ENCODE assay signal across 15 mouse cellular contexts in genomic region chr11:84442554-84443331, GRCm38 (mm10).
A peak's percentile ranks its signal among the peaks of the same experiment; 100 is the strongest.
DNase-seq lines count a peak whose midpoint lies in the region; ATAC-seq and TF ChIP-seq lines count a peak whose summit lies in the region.
"Had no signal": no experiment of that assay in that cellular context is flagged by ENCODE, and none has a peak within 500 bp of the region (broad histone marks: within the 10 kb centered on the region; RNA-seq: fewer than 3 reads in every experiment).

No protein-coding gene starts in this region.

- H3K27ac ChIP-seq in lung, postnatal 0 days (ENCODE audit: low read length): no peak overlapping the region
- H3K27ac ChIP-seq in kidney, embryonic 15.5 days: peak overlapping the region; percentile 29; the same call in 1 of the 2 replicates
- peak overlapping the region; percentile 65 for H3K27ac ChIP-seq in liver, embryonic 13.5 days
- no peak overlapping the region for H3K27ac ChIP-seq in forebrain, embryonic 14.5 days (ENCODE audit: low read depth, low read length)
- H3K27ac ChIP-seq in gastrocnemius, adult 2 months: no peak overlapping the region
- H3K27ac ChIP-seq: embryonic facial prominence, embryonic 13.5 days; heart, embryonic 10.5 days; midbrain, embryonic 10.5 days had no signal

- peaks cover 8% of the 10 kb centered on the region; the same call in 1 of the 2 replicates for H3K36me3 ChIP-seq in lung, postnatal 0 days (ENCODE audit: insufficient read depth, low read length)
- H3K36me3 ChIP-seq in kidney, embryonic 15.5 days: peaks cover 29% of the 10 kb centered on the region
- peaks cover 38% of the 10 kb centered on the region for H3K36me3 ChIP-seq in liver, embryonic 13.5 days
- H3K36me3 ChIP-seq in forebrain, embryonic 14.5 days (ENCODE audit: control insufficient read depth, insufficient read depth, low read length): peaks cover 11% of the 10 kb centered on the region; the same call in 1 of the 2 replicates

- peak; percentile 10 for DNase-seq in lung, postnatal 36 days
- DNase-seq in lung, postnatal 0 days (ENCODE audit: low spot score): no peak
- DNase-seq in liver, embryonic 13.5 days: no peak
- no peak for DNase-seq in thymus, postnatal 36 days
- DNase-seq in forebrain, embryonic 14.5 days (ENCODE audit: low spot score): no peak
- DNase-seq in gastrocnemius, adult 2 months: no peak
- DNase-seq in right cerebral cortex, adult 18-20 months: no peak
- DNase-seq: adrenal gland, postnatal 36 days; cerebellum, adult 11-12 months; layer of hippocampus, adult 9-11 months; lung, postnatal 10 days had no signal

- no peak overlapping the region for H3K4me3 ChIP-seq in lung, postnatal 0 days (ENCODE audit: low read depth, low read length)
- H3K4me3 ChIP-seq in kidney, embryonic 15.5 days (replicated peaks): no peak overlapping the region
- no peak overlapping the region for H3K4me3 ChIP-seq in liver, embryonic 13.5 days (replicated peaks)
- no peak overlapping the region for H3K4me3 ChIP-seq in forebrain, embryonic 14.5 days (ENCODE audit: low read depth, low read length)
- H3K4me3 ChIP-seq in gastrocnemius, adult 2 months: no peak overlapping the region
- H3K4me3 ChIP-seq: embryonic facial prominence, embryonic 13.5 days; heart, embryonic 10.5 days; midbrain, embryonic 10.5 days had no signal

- H3K9ac ChIP-seq in lung, postnatal 0 days (replicated peaks; ENCODE audit: low read depth): no peak overlapping the region
- H3K9ac ChIP-seq in kidney, embryonic 15.5 days: no peak overlapping the region
- no peak overlapping the region for H3K9ac ChIP-seq in liver, embryonic 13.5 days
- no peak overlapping the region for H3K9ac ChIP-seq in forebrain, embryonic 14.5 days (ENCODE audit: low read length)
- H3K9ac ChIP-seq: embryonic facial prominence, embryonic 13.5 days had no signal

- no peak for TF ChIP-seq EP300 in lung, postnatal 0 days (IDR thresholded peaks at IDR 0.05)

- no peak for ATAC-seq in lung, postnatal 0 days
- no peak for ATAC-seq in kidney, embryonic 15.5 days (replicated peaks; ENCODE audit: low FRiP score)
- peak; percentile 74 for ATAC-seq in liver, embryonic 13.5 days (ENCODE audit: low read depth)
- ATAC-seq in forebrain, embryonic 14.5 days: no peak

- TF ChIP-seq CTCF in lung, postnatal 0 days (IDR thresholded peaks at IDR 0.05): no peak
- no peak for TF ChIP-seq CTCF in gastrocnemius, adult 2 months (IDR thresholded peaks at IDR 0.05)

- no peaks in the 10 kb centered on the region for H3K9me3 ChIP-seq in lung, postnatal 0 days (ENCODE audit: low read length)
- H3K9me3 ChIP-seq in kidney, embryonic 15.5 days (replicated peaks): no peaks in the 10 kb centered on the region
- H3K9me3 ChIP-seq in liver, embryonic 13.5 days (replicated peaks): no peaks in the 10 kb centered on the region
- H3K9me3 ChIP-seq in forebrain, embryonic 14.5 days (replicated peaks; ENCODE audit: control insufficient read depth, low read length): no peaks in the 10 kb centered on the region
- H3K9me3 ChIP-seq: embryonic facial prominence, embryonic 13.5 days; heart, embryonic 10.5 days; midbrain, embryonic 10.5 days had no signal

- no peaks in the 10 kb centered on the region for H3K27me3 ChIP-seq in lung, postnatal 0 days (replicated peaks; ENCODE audit: insufficient read depth, low read length)
- H3K27me3 ChIP-seq in kidney, embryonic 15.5 days: no peaks in the 10 kb centered on the region
- no peaks in the 10 kb centered on the region for H3K27me3 ChIP-seq in liver, embryonic 13.5 days
- no peaks in the 10 kb centered on the region for H3K27me3 ChIP-seq in forebrain, embryonic 14.5 days (replicated peaks; ENCODE audit: control insufficient read depth, insufficient read depth, low read length)
- H3K27me3 ChIP-seq: embryonic facial prominence, embryonic 13.5 days had no signal

- no peaks in the 10 kb centered on the region for H3K4me1 ChIP-seq in lung, postnatal 0 days (ENCODE audit: insufficient read depth, low read depth, low read length)
- no peaks in the 10 kb centered on the region for H3K4me1 ChIP-seq in kidney, embryonic 15.5 days
- peaks cover 17% of the 10 kb centered on the region for H3K4me1 ChIP-seq in liver, embryonic 13.5 days (replicated peaks)
- no peaks in the 10 kb centered on the region for H3K4me1 ChIP-seq in forebrain, embryonic 14.5 days (ENCODE audit: control insufficient read depth, insufficient read depth, low read length)
- H3K4me1 ChIP-seq: embryonic facial prominence, embryonic 13.5 days; midbrain, embryonic 10.5 days had no signal

- 73% methylated on average over 4 of the region's 4 CpGs for WGBS in lung, postnatal 0 days
- WGBS in kidney, embryonic 15.5 days: 84% methylated on average over 4 of the region's 4 CpGs
- WGBS in liver, embryonic 13.5 days (ENCODE audit: insufficient replicate concordance): 69% methylated on average over 4 of the region's 4 CpGs
- 89% methylated on average over 4 of the region's 4 CpGs for WGBS in forebrain, embryonic 14.5 days

- intact Hi-C loops in gastrocnemius, adult 2 months (cut with DNase I): no loop called here

- H3K4me2 ChIP-seq in lung, postnatal 0 days (replicated peaks; ENCODE audit: low read depth, low read length): no peak overlapping the region
- H3K4me2 ChIP-seq in kidney, embryonic 15.5 days: no peak overlapping the region
- H3K4me2 ChIP-seq in liver, embryonic 13.5 days: no peak overlapping the region
- no peak overlapping the region for H3K4me2 ChIP-seq in forebrain, embryonic 14.5 days (ENCODE audit: low read length)
- H3K4me2 ChIP-seq: embryonic facial prominence, embryonic 13.5 days had no signal

Comparison
In these comparisons a context has a peak if more than half of its experiments do, and no peak if none do; other contexts are left out.
1. H3K27ac ChIP-seq: peak in kidney, embryonic 15.5 days (single experiment) and liver, embryonic 13.5 days (single experiment); none in lung, postnatal 0 days (single experiment), forebrain, embryonic 14.5 days (single experiment) and gastrocnemius, adult 2 months (single experiment).